Mouse (Mus musculus): ENCODE measurements at regions not wholly inside any gene's neighbourhood (a gene's known extent, or its start where the extent isn't known, plus 50 kb on each side); places are given as distances from the start of the nearest gene placed in this dataset.

- H3K27ac ChIP-seq (replicated peaks), result no peak overlapping the region
- H3K9me3 ChIP-seq (replicated peaks), result no peaks in the 10 kb centered on the region
- no peaks in the 10 kb centered on the region for H3K27me3 ChIP-seq
- H3K4me2 ChIP-seq (replicated peaks), result no peak overlapping the region
- no peak overlapping the region for H3K9ac ChIP-seq
- H3K36me3 ChIP-seq, result no peaks in the 10 kb centered on the region
- ATAC-seq (ENCODE audit: insufficient number of reproducible peaks, low FRiP score, low TSS enrichment, low read depth), result no peak
- WGBS, result 84% methylated on average over 9 of the region's 9 CpGs
- H3K4me3 ChIP-seq (replicated peaks), result no peak overlapping the region
- peaks cover 29% of the 10 kb centered on the region for H3K4me1 ChIP-seq
These were observed 52.2 kb downstream of the Rhob start for GRCm38 (mm10) chr12:8447612-8448011.

GRCm38 (mm10) chr12:8447025-8447424 lies 52.8 kb downstream of the Rhob start:
- Histone ChIP-seq H3K4me2 (replicated peaks) (no peak overlapping the region), H3K27me3 (no peaks in the 10 kb centered on the region), H3K27ac (replicated peaks) (no peak overlapping the region), H3K4me3 (replicated peaks) (no peak overlapping the region), H3K36me3 (no peaks in the 10 kb centered on the region), H3K9me3 (replicated peaks) (no peaks in the 10 kb centered on the region), H3K4me1 (peaks cover 24% of the 10 kb centered on the region), H3K9ac (no peak overlapping the region)
- no peak for ATAC-seq (ENCODE audit: insufficient number of reproducible peaks, low FRiP score, low TSS enrichment, low read depth)
- 14% methylated on average over 7 of the region's 7 CpGs for WGBS

DNA sequence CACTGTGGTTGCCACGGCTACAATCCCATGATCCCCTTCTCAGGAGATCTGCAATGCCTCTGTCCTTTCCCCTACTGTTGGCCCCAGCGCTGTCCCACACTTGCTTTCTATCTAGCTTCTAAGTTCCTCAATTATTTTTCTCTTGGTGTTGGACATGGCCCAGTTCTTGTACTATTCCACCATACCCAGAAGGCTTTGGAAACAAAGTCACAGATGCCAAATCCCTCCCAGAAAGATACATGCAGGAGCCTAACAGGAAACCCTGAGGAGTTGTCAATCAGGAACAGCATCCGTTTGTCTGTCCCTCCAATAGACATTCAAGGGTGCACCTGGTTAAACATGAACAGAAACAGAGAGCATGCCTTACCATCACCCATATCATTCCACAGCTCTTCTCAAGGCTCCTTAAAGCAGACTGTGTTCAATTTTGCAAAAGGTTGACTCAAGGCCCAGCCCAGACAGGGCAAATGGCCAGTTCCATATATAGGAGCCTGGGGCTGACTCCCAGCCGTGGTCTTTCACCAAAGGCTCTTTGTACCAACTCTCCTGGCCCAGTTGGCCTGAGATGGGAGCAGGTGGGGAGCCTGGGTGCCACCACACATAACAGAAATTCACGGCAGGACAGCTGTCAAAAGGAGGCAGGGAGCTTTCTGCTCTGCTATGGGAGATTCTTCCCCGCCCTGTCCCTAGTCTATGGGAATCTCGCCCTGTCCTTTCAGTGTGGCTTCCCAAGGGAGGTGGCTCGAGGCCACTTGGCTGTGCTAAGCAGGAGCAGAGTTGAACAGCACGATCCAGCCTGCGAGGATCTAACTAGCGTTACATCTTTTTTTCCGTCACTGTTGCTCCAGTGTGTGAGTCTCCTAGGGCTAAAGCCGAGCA lies 54.6 kb downstream of the Rhob start:
- H3K36me3 ChIP-seq, result no peaks in the 10 kb centered on the region
- peaks cover 11% of the 10 kb centered on the region; the same call in 1 of the 2 replicates for H3K4me1 ChIP-seq
- whole genome bisulfite sequencing, result 64% methylated on average over 13 of the region's 13 CpGs
- H3K27ac ChIP-seq (replicated peaks), result no peak overlapping the region
- ATAC-seq (ENCODE audit: insufficient number of reproducible peaks, low FRiP score, low TSS enrichment, low read depth), result peak; percentile 37
- no peak overlapping the region for H3K4me2 ChIP-seq (replicated peaks)
- no peaks in the 10 kb centered on the region for H3K27me3 ChIP-seq
- no peak overlapping the region for H3K9ac ChIP-seq
- no peaks in the 10 kb centered on the region for H3K9me3 ChIP-seq (replicated peaks)
- no peak overlapping the region for H3K4me3 ChIP-seq (replicated peaks)

- Histone ChIP-seq H3K9me3 (replicated peaks) (no peaks in the 10 kb centered on the region), H3K9ac (no peak overlapping the region), H3K36me3 (no peaks in the 10 kb centered on the region), H3K4me1 (peaks cover 7% of the 10 kb centered on the region; the same call in 1 of the 2 replicates), H3K27me3 (no peaks in the 10 kb centered on the region), H3K27ac (replicated peaks) (no peak overlapping the region), H3K4me2 (replicated peaks) (no peak overlapping the region), H3K4me3 (replicated peaks) (no peak overlapping the region)
- no peak for ATAC-seq (ENCODE audit: insufficient number of reproducible peaks, low FRiP score, low TSS enrichment, low read depth)
- 55% methylated on average over 4 of the region's 4 CpGs for WGBS
These were observed 55.8 kb downstream of the Rhob start for GRCm38 (mm10) chr12:8443917-8444453.

DNA sequence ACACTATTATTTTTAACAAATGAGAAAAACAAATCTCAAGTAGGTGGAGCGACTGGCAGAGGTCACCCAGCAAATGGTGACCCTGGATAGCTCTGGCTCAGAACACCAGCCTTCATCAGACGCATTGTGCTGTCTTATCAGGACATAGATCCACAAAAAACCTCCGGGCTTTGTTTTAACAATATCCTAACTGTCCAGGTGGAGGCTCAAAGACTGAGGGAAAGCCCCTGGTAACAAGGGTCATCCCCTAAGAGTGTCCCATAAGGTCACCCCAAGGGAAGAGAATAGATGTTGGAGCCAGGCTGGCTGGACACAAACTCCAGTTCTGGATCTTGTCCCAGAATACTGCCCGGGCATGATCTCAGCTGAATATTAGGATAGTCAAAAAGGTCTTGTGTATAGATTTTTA lies 56.6 kb downstream of the Rhob start:
- no peaks in the 10 kb centered on the region for H3K36me3 ChIP-seq
- no peak for ATAC-seq (ENCODE audit: insufficient number of reproducible peaks, low FRiP score, low TSS enrichment, low read depth)
- no peaks in the 10 kb centered on the region for H3K27me3 ChIP-seq
- peaks cover 12% of the 10 kb centered on the region; the same call in 1 of the 2 replicates for H3K4me1 ChIP-seq
- no peaks in the 10 kb centered on the region for H3K9me3 ChIP-seq (replicated peaks)
- 84% methylated on average over 4 of the region's 4 CpGs for WGBS
- no peak overlapping the region for H3K4me2 ChIP-seq (replicated peaks)
- no peak overlapping the region for H3K9ac ChIP-seq
- H3K4me3 ChIP-seq (replicated peaks), result no peak overlapping the region
- no peak overlapping the region for H3K27ac ChIP-seq (replicated peaks)

DNA sequence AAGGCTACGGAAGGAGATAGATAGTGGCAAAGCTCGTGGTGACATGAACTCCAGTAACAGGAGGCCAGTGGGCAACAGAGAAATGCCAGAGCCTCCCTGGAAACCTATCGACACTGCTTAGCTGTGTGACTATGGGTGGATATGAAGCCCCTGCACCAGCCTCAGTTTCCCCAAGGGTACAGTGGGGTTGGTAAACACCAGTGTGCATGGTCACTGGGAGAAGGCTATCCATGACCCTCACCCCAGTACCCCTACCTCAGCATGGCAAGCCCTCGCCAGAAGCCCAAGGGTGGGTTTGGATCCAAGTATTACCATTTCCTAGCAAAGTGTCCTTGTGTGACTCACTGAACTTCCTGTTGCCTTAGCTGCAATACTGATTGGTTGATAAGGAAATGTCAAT lies 58.5 kb downstream of the Rhob start:
- Histone ChIP-seq H3K4me2 (replicated peaks) (no peak overlapping the region), H3K9ac (no peak overlapping the region), H3K4me3 (replicated peaks) (no peak overlapping the region), H3K4me1 (peaks cover 29% of the 10 kb centered on the region), H3K27ac (replicated peaks) (no peak overlapping the region), H3K27me3 (no peaks in the 10 kb centered on the region), H3K9me3 (replicated peaks) (no peaks in the 10 kb centered on the region), H3K36me3 (no peaks in the 10 kb centered on the region)
- ATAC-seq (ENCODE audit: insufficient number of reproducible peaks, low FRiP score, low TSS enrichment, low read depth), result no peak
- whole genome bisulfite sequencing, result 81% methylated on average over 4 of the region's 4 CpGs

- no peak for ATAC-seq (ENCODE audit: insufficient number of reproducible peaks, low FRiP score, low TSS enrichment, low read depth)
- H3K27ac ChIP-seq (replicated peaks), result no peak overlapping the region
- peaks cover 31% of the 10 kb centered on the region for H3K4me1 ChIP-seq
- no peaks in the 10 kb centered on the region for H3K9me3 ChIP-seq (replicated peaks)
- no peak overlapping the region for H3K9ac ChIP-seq
- H3K4me2 ChIP-seq (replicated peaks), result no peak overlapping the region
- no peaks in the 10 kb centered on the region for H3K36me3 ChIP-seq
- no peaks in the 10 kb centered on the region for H3K27me3 ChIP-seq
- WGBS, result 81% methylated on average over 3 of the region's 3 CpGs
- no peak overlapping the region for H3K4me3 ChIP-seq (replicated peaks)
These were observed 59.4 kb downstream of the Rhob start for GRCm38 (mm10) chr12:8440373-8440772.

GRCm38 (mm10) chr12:8439957-8440356 lies 59.9 kb downstream of the Rhob start:
- H3K9ac ChIP-seq, result no peak overlapping the region
- 73% methylated on average over 3 of the region's 3 CpGs for WGBS
- no peak for ATAC-seq (ENCODE audit: insufficient number of reproducible peaks, low FRiP score, low TSS enrichment, low read depth)
- H3K36me3 ChIP-seq, result no peaks in the 10 kb centered on the region
- no peak overlapping the region for H3K27ac ChIP-seq (replicated peaks)
- H3K4me2 ChIP-seq (replicated peaks), result no peak overlapping the region
- no peak overlapping the region for H3K4me3 ChIP-seq (replicated peaks)
- H3K4me1 ChIP-seq, result peaks cover 31% of the 10 kb centered on the region
- no peaks in the 10 kb centered on the region for H3K27me3 ChIP-seq
- H3K9me3 ChIP-seq (replicated peaks), result no peaks in the 10 kb centered on the region

DNA sequence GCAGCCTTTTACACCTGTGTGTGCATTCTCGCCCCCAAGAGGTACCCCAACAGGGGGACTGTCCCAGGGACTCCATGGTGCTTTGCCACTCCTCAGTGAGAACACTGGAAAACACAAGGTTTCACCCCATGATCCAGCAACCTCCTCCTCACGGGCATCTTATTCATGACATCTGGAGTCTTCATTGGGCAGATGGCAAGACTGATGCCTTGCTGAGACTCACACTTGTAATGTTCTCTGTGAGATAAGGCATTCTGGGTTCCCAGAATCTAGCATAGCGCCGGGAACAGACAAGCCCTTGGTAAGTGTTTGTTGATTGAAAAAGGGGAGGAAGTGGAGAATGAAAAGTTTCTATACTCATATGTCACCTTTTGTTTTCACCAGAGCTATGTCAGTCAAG lies 60.3 kb downstream of the Rhob start:
- Histone ChIP-seq H3K36me3 (no peaks in the 10 kb centered on the region), H3K9ac (no peak overlapping the region), H3K9me3 (replicated peaks) (no peaks in the 10 kb centered on the region), H3K4me1 (peaks cover 35% of the 10 kb centered on the region), H3K4me3 (replicated peaks) (no peak overlapping the region), H3K27ac (replicated peaks) (no peak overlapping the region), H3K4me2 (replicated peaks) (no peak overlapping the region), H3K27me3 (no peaks in the 10 kb centered on the region)
- ATAC-seq (ENCODE audit: insufficient number of reproducible peaks, low FRiP score, low TSS enrichment, low read depth), result no peak
- 77% methylated on average over 4 of the region's 4 CpGs for WGBS

DNA sequence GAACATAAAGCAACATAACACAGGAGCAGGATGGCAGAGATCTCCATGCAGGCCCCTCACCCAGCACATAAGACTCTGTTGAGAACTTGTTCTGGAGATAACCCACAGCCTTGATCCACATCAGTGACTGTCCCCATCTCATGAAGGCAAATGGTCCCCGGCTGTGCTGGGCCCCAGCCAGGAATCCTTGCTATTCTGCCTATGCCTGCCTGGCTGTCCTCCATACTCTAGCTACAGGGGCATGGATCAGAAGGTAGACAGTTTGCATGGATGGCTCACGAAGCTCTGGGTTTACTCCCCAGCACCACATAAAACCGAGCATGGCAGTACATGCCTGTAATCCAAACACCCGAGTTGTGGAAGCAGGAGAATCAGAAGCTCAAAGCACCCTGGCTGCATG lies 61.2 kb downstream of the Rhob start:
- peaks cover 43% of the 10 kb centered on the region for H3K4me1 ChIP-seq
- no peak overlapping the region for H3K9ac ChIP-seq
- H3K27me3 ChIP-seq, result no peaks in the 10 kb centered on the region
- 67% methylated on average over 4 of the region's 4 CpGs for WGBS
- no peak overlapping the region for H3K4me3 ChIP-seq (replicated peaks)
- no peak overlapping the region for H3K4me2 ChIP-seq (replicated peaks)
- H3K27ac ChIP-seq (replicated peaks), result no peak overlapping the region
- no peak for ATAC-seq (ENCODE audit: insufficient number of reproducible peaks, low FRiP score, low TSS enrichment, low read depth)
- H3K9me3 ChIP-seq (replicated peaks), result no peaks in the 10 kb centered on the region
- no peaks in the 10 kb centered on the region for H3K36me3 ChIP-seq

DNA sequence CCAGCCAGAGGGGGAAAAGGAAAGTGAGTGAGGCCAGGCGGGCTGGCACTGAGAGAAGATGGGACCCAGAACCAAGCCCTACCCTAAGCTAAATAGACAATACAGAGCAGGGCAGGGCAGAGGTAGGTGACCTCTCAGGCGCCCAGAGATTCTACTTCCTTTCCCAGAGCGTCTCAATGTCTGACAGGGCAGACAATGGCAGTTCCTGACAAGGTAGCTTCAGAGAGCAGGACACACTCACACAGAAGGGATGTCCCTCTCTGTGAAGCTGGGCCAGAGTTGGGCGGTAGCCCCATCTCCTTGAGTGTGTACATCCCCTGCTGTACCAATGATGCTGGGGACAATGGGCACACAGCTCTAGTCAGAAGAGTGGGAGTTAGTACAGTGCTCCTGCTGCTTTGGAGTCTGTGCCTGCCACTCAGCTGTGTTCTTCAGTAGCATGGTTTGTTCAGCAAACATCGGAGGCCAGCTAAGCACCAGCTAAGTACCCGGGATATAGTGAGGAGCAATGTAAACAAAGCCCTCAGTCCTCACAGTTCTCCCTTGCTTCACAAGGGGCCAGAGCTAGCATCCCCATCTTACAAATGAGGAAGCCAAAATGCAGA lies 62.7 kb downstream of the Rhob start:
- Histone ChIP-seq H3K9ac (no peak overlapping the region), H3K27me3 (no peaks in the 10 kb centered on the region), H3K4me1 (peaks cover 52% of the 10 kb centered on the region), H3K4me3 (replicated peaks) (no peak overlapping the region), H3K4me2 (replicated peaks) (no peak overlapping the region), H3K36me3 (no peaks in the 10 kb centered on the region), H3K9me3 (replicated peaks) (no peaks in the 10 kb centered on the region), H3K27ac (replicated peaks) (0 out of 2 replicates have a peak overlapping the region, but pooled peaks have one; percentile 7)
- ATAC-seq (ENCODE audit: insufficient number of reproducible peaks, low FRiP score, low TSS enrichment, low read depth), result no peak
- WGBS, result 61% methylated on average over 6 of the region's 6 CpGs

Data from embryonic facial prominence, embryonic 15.5 days (tissue).